Mouse (Mus musculus) cerebellum, adult 9-11 months (tissue): ENCODE measurements at regions not wholly inside any gene's neighbourhood (a gene's known extent, or its start where the extent isn't known, plus 50 kb on each side); places are given as distances from the start of the nearest gene placed in this dataset.

ENCODE experiments used
- DNase-seq: peaks from one replicate; pipeline ENCODE4 v3.0.0; 2022

- no peak for DNase-seq
Measured at GRCm38 (mm10) chr5:53384026-53384425, 81.9 kb upstream of the Rbpj start.

DNA sequence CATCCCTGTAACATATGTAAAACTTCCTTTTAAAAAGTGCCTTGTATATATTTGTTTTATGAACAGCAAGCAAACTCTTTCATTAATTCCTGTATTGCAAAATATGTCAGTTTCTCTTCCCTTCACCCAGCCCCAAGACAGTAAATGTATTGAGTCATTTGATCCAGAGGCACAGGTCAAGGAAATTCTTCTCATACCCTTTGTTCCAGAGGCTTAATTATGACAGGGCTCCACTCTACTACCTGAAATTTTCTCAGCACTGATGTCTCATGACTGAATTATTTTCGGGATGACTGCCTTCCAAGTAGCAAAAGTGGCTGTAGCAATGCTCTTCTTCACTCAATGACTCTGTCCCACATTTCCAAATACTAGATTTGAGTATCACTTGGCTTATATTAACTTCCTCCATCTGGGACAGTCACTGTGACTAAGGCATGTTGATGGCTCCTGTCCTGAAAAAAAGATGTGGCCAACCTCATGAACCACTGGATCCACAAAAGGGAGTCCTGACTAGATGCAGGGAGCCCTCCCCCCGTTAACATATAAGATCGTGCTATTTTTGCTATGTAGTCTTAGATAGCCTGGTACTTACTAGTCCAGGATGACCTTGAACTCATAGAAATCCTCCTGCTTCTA lies 80.3 kb upstream of the Rbpj start:
- no peak for DNase-seq

GRCm38 (mm10) chr5:53393571-53393970 lies 72.4 kb upstream of the Rbpj start:
- no peak for DNase-seq

GRCm38 (mm10) chr5:53394560-53394959 lies 71.4 kb upstream of the Rbpj start:
- no peak for DNase-seq

- no peak for DNase-seq
Measured at GRCm38 (mm10) chr5:53398428-53399058, 67.4 kb upstream of the Rbpj start.

GRCm38 (mm10) chr5:53401093-53401492 lies 64.9 kb upstream of the Rbpj start:
- no peak for DNase-seq

GRCm38 (mm10) chr5:53402022-53402421 lies 63.9 kb upstream of the Rbpj start:
- DNase-seq, result no peak

DNA sequence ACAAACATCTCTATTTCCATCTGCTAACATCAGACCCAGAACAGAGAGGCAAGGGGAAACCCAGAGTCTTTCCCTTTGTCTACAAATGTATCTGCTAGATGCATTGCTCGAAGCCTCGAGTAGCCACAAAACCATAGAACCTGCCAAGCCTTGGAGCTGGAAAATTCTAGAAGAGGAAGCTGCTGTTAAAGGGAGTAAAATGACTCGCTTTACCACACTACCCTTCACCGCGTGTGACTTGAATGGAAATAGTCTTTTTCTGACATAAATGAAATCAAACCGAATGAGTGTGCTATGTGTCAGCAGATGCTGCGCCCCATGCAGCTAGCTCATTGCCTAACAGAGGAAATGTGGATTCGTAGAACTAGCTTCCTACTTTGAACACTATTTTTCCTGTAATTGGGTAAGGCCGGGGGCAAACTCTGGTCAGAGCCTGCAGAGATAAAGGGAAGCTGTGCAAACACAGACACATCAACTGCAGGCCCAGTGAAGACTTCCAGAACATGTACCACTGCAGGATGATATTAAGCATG lies 63.3 kb upstream of the Rbpj start:
- no peak for DNase-seq

GRCm38 (mm10) chr5:53405929-53406328 lies 60.0 kb upstream of the Rbpj start:
- DNase-seq, result no peak

GRCm38 (mm10) chr5:53407646-53408045 lies 58.3 kb upstream of the Rbpj start:
- no peak for DNase-seq

- no peak for DNase-seq
Measured at GRCm38 (mm10) chr5:53408235-53408634, 57.7 kb upstream of the Rbpj start.

DNA sequence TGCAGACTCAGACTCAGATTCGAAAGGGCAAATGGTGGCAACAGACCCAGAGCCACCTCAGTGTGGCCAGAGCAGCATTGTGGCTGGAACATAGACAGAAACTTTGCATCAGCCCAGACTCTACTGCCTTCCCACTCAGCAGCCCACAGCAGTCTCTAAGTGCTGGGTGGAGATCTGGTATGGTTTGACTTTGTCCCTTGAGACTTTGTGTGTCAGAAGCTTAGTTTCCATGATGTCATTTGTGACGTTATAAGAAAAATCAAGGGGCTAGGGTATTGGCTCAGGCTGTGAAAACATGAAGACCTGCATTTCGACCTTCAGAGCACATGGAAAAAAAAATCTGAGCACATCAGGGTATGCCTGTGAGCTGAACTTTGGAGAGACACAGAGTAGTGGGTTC lies 56.2 kb upstream of the Rbpj start:
- no peak for DNase-seq

GRCm38 (mm10) chr5:53412391-53413075 lies 53.4 kb upstream of the Rbpj start:
- no peak for DNase-seq

DNA sequence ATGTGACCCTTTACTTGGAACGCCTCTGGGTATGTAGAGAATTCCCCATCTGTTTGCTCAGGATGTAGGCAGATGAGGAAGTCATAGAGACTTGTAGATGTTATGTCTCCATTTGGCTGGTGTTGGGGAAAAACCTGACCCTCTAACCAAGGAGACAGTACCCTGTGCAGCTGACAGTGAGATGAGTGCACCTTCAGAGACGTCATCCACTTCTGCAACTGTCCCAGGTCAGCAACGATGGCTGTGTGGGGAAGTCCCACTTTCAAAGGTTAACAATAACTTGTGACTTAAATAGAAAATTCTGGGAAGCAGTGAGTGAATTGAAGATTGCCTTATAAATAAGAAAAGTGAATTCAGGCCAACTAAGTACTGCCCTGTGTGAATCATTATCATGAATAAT lies 52.3 kb upstream of the Rbpj start:
- DNase-seq, result no peak

DNA sequence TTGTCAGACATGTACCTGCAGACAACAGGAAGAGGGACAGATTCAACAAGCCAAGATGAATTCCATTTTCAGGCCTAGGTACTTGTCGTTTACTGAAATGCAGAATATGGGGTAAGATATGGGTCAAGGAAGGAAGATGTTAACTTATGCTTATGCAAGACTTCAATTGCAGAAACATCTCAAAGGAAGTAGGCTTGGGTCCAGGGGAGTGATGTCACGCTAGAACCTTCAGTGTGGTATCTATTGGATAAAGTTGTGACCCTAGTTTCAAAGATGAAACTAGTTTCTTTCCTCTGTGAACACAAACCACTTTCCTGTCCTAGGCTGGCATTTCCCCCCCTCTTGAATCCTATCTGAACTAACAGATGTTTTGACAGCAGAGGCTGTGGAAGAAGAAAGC lies 50.5 kb upstream of the Rbpj start:
- DNase-seq, result no peak
